Comparison of ENCODE assay signal across 8 mouse cellular contexts in the genomic region with DNA sequence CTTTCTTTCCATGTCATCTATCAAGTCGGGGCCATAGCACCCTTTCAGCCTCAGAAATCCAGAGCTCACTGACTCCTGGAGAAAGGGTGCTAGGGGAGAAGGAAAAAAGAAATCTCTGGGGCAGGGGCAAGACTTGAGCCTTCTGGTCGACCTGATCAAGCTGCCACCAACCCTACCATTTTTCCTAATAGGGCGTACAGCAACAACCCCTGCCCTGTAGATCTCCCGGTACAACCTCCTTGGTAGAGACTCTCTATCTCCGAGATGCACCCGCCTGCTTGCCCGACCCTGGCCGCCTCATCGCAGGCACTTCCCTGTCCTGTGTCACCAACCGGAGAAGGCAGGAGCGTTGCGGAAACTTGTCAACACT. TPM values are rescaled to one million over a fixed set of nuclear protein-coding genes. Genes with fewer than 3 reads are reported as not detected.
DNase-seq lines count a peak whose midpoint lies in the region; ATAC-seq and TF ChIP-seq lines count a peak whose summit lies in the region.
"Had no signal": no experiment of that assay in that cellular context is flagged by ENCODE, and none has a peak within 500 bp of the region (broad histone marks: within the 10 kb centered on the region; RNA-seq: fewer than 3 reads in every experiment).

No protein-coding gene starts in this region.

- no peak overlapping the region for H3K4me3 ChIP-seq in midbrain, embryonic 10.5 days
- H3K4me3 ChIP-seq in midbrain, embryonic 13.5 days (replicated peaks): no peak overlapping the region
- no peak overlapping the region for H3K4me3 ChIP-seq in stomach, postnatal 0 days (ENCODE audit: low read depth, low read length)

- 0 out of 2 replicates have a peak, but pooled peaks cover 3% of the 10 kb centered on the region for H3K27me3 ChIP-seq in midbrain, embryonic 10.5 days (ENCODE audit: low read depth, poor library complexity, severe bottlenecking)
- H3K27me3 ChIP-seq in midbrain, embryonic 13.5 days: no peaks in the 10 kb centered on the region
- no peaks in the 10 kb centered on the region for H3K27me3 ChIP-seq in stomach, postnatal 0 days (ENCODE audit: control insufficient read depth, insufficient read depth, low read length)

- TF ChIP-seq EP300 in stomach, postnatal 0 days (optimal IDR thresholded peaks at IDR 0.05): no peak

- H3K36me3 ChIP-seq in midbrain, embryonic 10.5 days: no peaks in the 10 kb centered on the region
- no peaks in the 10 kb centered on the region for H3K36me3 ChIP-seq in midbrain, embryonic 13.5 days
- no peaks in the 10 kb centered on the region for H3K36me3 ChIP-seq in stomach, postnatal 0 days (ENCODE audit: control insufficient read depth, insufficient read depth, low read length)

- H3K4me1 ChIP-seq in midbrain, embryonic 10.5 days: no peaks in the 10 kb centered on the region
- no peaks in the 10 kb centered on the region; the same call in 1 of the 2 replicates for H3K4me1 ChIP-seq in midbrain, embryonic 13.5 days (replicated peaks)
- no peaks in the 10 kb centered on the region for H3K4me1 ChIP-seq in stomach, postnatal 0 days (replicated peaks; ENCODE audit: control insufficient read depth, insufficient read depth)

- 4% methylated on average over 12 of the region's 12 CpGs for WGBS in midbrain, embryonic 10.5 days
- 2% methylated on average over 12 of the region's 12 CpGs for whole genome bisulfite sequencing in midbrain, embryonic 13.5 days
- 2% methylated on average over 12 of the region's 12 CpGs for WGBS in stomach, postnatal 0 days

- no peak for TF ChIP-seq CTCF in stomach, postnatal 0 days (IDR thresholded peaks at IDR 0.05; ENCODE audit: low read depth)

- no peaks in the 10 kb centered on the region for H3K9me3 ChIP-seq in midbrain, embryonic 10.5 days (replicated peaks)
- no peaks in the 10 kb centered on the region for H3K9me3 ChIP-seq in midbrain, embryonic 13.5 days
- H3K9me3 ChIP-seq in stomach, postnatal 0 days (ENCODE audit: control insufficient read depth, low read length): no peaks in the 10 kb centered on the region

- H3K9ac ChIP-seq in midbrain, embryonic 13.5 days (replicated peaks): no peak overlapping the region
- H3K9ac ChIP-seq in stomach, postnatal 0 days (ENCODE audit: low read length): no peak overlapping the region

- no peak overlapping the region for H3K27ac ChIP-seq in midbrain, embryonic 10.5 days (replicated peaks)
- no peak overlapping the region for H3K27ac ChIP-seq in midbrain, embryonic 13.5 days
- H3K27ac ChIP-seq in stomach, postnatal 0 days (replicated peaks): no peak overlapping the region

- ATAC-seq in midbrain, embryonic 13.5 days: no peak
- no peak for ATAC-seq in stomach, postnatal 0 days (ENCODE audit: low FRiP score, low TSS enrichment)

- H3K4me2 ChIP-seq in midbrain, embryonic 13.5 days (replicated peaks): no peak overlapping the region
- H3K4me2 ChIP-seq in stomach, postnatal 0 days (replicated peaks; ENCODE audit: low read depth): no peak overlapping the region

- DNase-seq in midbrain, embryonic 10.5 days (ENCODE audit: low spot score): peak; percentile 62
- DNase-seq in adipocyte (ENCODE audit: low spot score): peak; percentile 55
- DNase-seq in cerebellum, postnatal 25 days: peak; percentile 53 to 64
- peak; percentile 13 for DNase-seq in layer of hippocampus, adult 11-12 months (ENCODE audit: low spot score)
- DNase-seq in lung, postnatal 14 days: peak; percentile 35
- peak; percentile 44 for DNase-seq in stomach, postnatal 0 days (ENCODE audit: low spot score)

RNA-seq across cellular contexts. Expression of a gene that starts 30.6 kb away (rescaled TPM):
- not detected in 2 replicates for polyA plus RNA-seq in midbrain, embryonic 10.5 days (2016; fragmentation: Nextera tagmentation; extraction: Ambion mirVana)
- not detected in 2 replicates for polyA plus RNA-seq in midbrain, embryonic 13.5 days (2015; fragmentation: Nextera tagmentation; extraction: Ambion mirVana)
- not detected in 2 replicates for polyA plus RNA-seq in stomach, postnatal 0 days (2015; fragmentation: Nextera tagmentation; extraction: Ambion mirVana)
- polyA plus RNA-seq: frontal cortex, adult 2 months had no signal

RNA-seq across cellular contexts. Expression of a gene that starts 38.0 kb away (rescaled TPM):
- 17.1 and 19.9 TPM in 2 replicates for polyA plus RNA-seq in midbrain, embryonic 10.5 days (2016; fragmentation: Nextera tagmentation; extraction: Ambion mirVana)
- polyA plus RNA-seq in midbrain, embryonic 13.5 days (2015; fragmentation: Nextera tagmentation; extraction: Ambion mirVana): 38.3 and 41.5 TPM in 2 replicates
- 8.4 and 9.0 TPM in 2 replicates for polyA plus RNA-seq in stomach, postnatal 0 days (2015; fragmentation: Nextera tagmentation; extraction: Ambion mirVana)
